Mouse (Mus musculus): ENCODE data around the gene Ext2. TPM values are rescaled to one million over a fixed set of nuclear protein-coding genes. Genes with fewer than 3 reads are reported as not detected.

Ext2 gene
- polyA plus RNA-seq, 1 experiment from 2014 or later: 93.6 TPM

DNA sequence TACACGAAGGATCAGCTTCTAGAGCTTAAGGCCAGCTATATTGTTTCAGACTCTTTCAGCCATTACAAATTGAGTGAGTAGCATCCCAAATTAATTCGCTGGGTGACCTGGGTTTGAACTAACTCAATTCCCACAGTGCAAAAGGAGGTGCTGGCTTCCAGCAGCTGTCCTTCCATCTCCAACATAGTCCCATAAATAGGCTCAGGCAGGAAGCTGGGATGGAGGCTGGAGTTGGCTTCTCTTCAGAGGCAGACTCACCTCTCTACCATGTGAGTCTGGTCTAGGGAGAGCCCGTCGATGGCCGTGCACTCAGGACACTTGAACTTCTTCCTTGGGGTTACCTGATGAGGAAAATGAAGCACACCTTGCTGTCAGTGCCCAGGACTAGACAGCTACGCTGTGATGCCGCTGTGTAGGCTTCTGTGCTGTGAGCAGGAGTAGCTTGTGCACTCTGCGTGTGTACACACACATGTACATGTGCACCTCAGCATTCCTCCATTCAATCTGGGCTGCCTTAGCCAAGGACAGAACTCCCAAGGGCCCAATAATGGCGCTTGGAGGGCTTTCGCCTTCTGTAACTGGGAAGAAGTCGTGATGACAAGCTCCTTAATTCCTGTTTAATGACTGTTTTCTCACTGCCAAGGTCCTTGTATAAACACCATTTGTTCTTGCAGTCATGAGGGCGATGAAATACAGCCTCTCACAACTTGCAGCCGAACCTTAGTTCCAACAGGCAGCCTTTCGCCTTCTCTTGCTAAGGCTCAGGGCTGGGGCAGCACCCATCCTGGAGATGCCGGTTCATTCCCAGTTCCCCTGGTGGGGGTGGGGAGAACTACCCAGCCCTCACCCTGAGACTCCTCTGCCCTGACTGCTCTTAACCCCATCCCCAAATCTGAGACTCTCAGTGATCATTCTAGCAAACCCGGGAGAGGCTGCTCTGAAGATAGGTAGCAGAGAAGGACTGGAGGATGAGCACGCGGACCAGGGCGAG lies 119.1 kb downstream of the Ext2 start:
- H3K9ac ChIP-seq (ENCODE audit: low read length): no peak overlapping the region
- 67% methylated on average over 19 of the region's 19 CpGs for WGBS
- H3K36me3 ChIP-seq (ENCODE audit: control insufficient read depth, insufficient read depth, low read length): no peaks in the 10 kb centered on the region
- H3K9me3 ChIP-seq (replicated peaks; ENCODE audit: control insufficient read depth, low read length): no peaks in the 10 kb centered on the region
- no peak overlapping the region for H3K27ac ChIP-seq (ENCODE audit: low read length)
- H3K4me3 ChIP-seq (replicated peaks; ENCODE audit: low read length): no peak overlapping the region
- H3K27me3 ChIP-seq (ENCODE audit: control insufficient read depth, insufficient read depth, low read length): no peaks in the 10 kb centered on the region
- ATAC-seq (ENCODE audit: insufficient read depth, low FRiP score): peak; percentile 68
- no peak overlapping the region for H3K4me2 ChIP-seq (ENCODE audit: low read depth, low read length)
- H3K4me1 ChIP-seq (ENCODE audit: control insufficient read depth, insufficient read depth, low read length): no peaks in the 10 kb centered on the region

- H3K4me1 ChIP-seq (ENCODE audit: control insufficient read depth, insufficient read depth, low read length): peaks cover 10% of the 10 kb centered on the region
- H3K36me3 ChIP-seq (ENCODE audit: control insufficient read depth, insufficient read depth, low read length): no peaks in the 10 kb centered on the region
- H3K4me2 ChIP-seq (ENCODE audit: low read depth, low read length): no peak overlapping the region
- H3K9ac ChIP-seq (ENCODE audit: low read length): no peak overlapping the region
- H3K27me3 ChIP-seq (ENCODE audit: control insufficient read depth, insufficient read depth, low read length): no peaks in the 10 kb centered on the region
- no peaks in the 10 kb centered on the region for H3K9me3 ChIP-seq (replicated peaks; ENCODE audit: control insufficient read depth, low read length)
- no peak for ATAC-seq (ENCODE audit: insufficient read depth, low FRiP score)
- 76% methylated on average over 2 of the region's 2 CpGs for WGBS
- no peak overlapping the region for H3K27ac ChIP-seq (ENCODE audit: low read length)
- H3K4me3 ChIP-seq (replicated peaks; ENCODE audit: low read length): no peak overlapping the region
Measured at GRCm38 (mm10) chr2:93699346-93699745, 123.0 kb downstream of the Ext2 start.

GRCm38 (mm10) chr2:93696181-93696641 lies 126.2 kb downstream of the Ext2 start:
- H3K4me3 ChIP-seq (replicated peaks; ENCODE audit: low read length): no peak overlapping the region
- H3K36me3 ChIP-seq (ENCODE audit: control insufficient read depth, insufficient read depth, low read length): no peaks in the 10 kb centered on the region
- H3K4me2 ChIP-seq (ENCODE audit: low read depth, low read length): no peak overlapping the region
- no peak overlapping the region for H3K9ac ChIP-seq (ENCODE audit: low read length)
- peaks cover 10% of the 10 kb centered on the region for H3K4me1 ChIP-seq (ENCODE audit: control insufficient read depth, insufficient read depth, low read length)
- WGBS: 34% methylated on average over 9 of the region's 10 CpGs
- no peak for ATAC-seq (ENCODE audit: insufficient read depth, low FRiP score)
- no peaks in the 10 kb centered on the region for H3K9me3 ChIP-seq (replicated peaks; ENCODE audit: control insufficient read depth, low read length)
- no peaks in the 10 kb centered on the region for H3K27me3 ChIP-seq (ENCODE audit: control insufficient read depth, insufficient read depth, low read length)
- H3K27ac ChIP-seq (ENCODE audit: low read length): no peak overlapping the region

DNA sequence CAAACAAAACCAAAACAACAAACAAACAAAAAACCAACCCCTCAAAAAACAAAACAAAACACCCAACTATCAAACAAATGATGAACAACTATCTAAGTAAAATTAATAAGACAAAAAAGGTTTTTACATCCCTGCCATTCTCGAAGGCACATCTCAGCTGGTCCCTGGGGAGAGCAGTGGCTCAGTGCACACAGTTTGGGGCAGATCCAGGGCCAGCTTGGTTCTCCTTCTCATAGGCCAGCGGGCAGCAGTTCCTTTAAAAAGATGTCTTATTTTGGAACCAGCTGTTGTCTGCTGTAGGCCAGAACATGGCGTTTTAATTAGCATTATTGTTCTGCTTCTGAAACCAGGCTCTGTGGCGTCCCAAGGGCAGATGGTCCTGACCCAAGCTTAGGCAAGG lies 129.3 kb downstream of the Ext2 start:
- H3K9me3 ChIP-seq (replicated peaks; ENCODE audit: control insufficient read depth, low read length): no peaks in the 10 kb centered on the region
- H3K4me2 ChIP-seq (ENCODE audit: low read depth, low read length): no peak overlapping the region
- H3K4me3 ChIP-seq (replicated peaks; ENCODE audit: low read length): no peak overlapping the region
- no peak overlapping the region for H3K27ac ChIP-seq (ENCODE audit: low read length)
- WGBS: 76% methylated on average over 4 of the region's 4 CpGs
- no peaks in the 10 kb centered on the region for H3K27me3 ChIP-seq (ENCODE audit: control insufficient read depth, insufficient read depth, low read length)
- no peak overlapping the region for H3K9ac ChIP-seq (ENCODE audit: low read length)
- no peak for ATAC-seq (ENCODE audit: insufficient read depth, low FRiP score)
- H3K36me3 ChIP-seq (ENCODE audit: control insufficient read depth, insufficient read depth, low read length): no peaks in the 10 kb centered on the region
- H3K4me1 ChIP-seq (ENCODE audit: control insufficient read depth, insufficient read depth, low read length): peaks cover 10% of the 10 kb centered on the region

GRCm38 (mm10) chr2:93690064-93690930 lies 132.1 kb downstream of the Ext2 start:
- Histone ChIP-seq H3K36me3 (ENCODE audit: control insufficient read depth, insufficient read depth, low read length) (no peaks in the 10 kb centered on the region), H3K4me2 (ENCODE audit: low read depth, low read length) (no peak overlapping the region), H3K9me3 (replicated peaks; ENCODE audit: control insufficient read depth, low read length) (no peaks in the 10 kb centered on the region), H3K27ac (ENCODE audit: low read length) (no peak overlapping the region), H3K4me3 (replicated peaks; ENCODE audit: low read length) (no peak overlapping the region), H3K9ac (ENCODE audit: low read length) (no peak overlapping the region), H3K27me3 (ENCODE audit: control insufficient read depth, insufficient read depth, low read length) (no peaks in the 10 kb centered on the region), H3K4me1 (ENCODE audit: control insufficient read depth, insufficient read depth, low read length) (no peaks in the 10 kb centered on the region)
- 61% methylated on average over 9 of the region's 9 CpGs for WGBS
- no peak for ATAC-seq (ENCODE audit: insufficient read depth, low FRiP score)

DNA sequence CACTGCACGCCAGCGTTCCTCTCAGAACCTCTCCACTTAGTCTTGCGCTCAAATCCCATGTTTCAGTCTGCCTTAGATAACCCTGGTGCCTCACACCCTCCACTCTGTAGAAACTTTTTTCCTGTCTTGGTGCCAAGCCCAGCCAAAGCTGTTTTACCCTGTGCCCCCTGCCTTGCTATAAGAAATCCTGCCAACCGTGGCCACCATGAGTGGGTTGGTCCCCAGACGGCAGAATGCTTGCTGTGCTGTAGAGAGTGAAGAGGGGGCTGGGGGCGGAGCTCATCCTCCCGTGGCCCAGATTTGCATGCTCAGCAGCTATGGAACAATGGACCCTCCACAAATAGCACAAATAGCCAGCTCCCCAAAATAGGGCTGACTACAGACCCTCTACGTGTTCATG lies 138.7 kb downstream of the Ext2 start:
- no peak for ATAC-seq (ENCODE audit: insufficient read depth, low FRiP score)
- Histone ChIP-seq H3K9ac (ENCODE audit: low read length) (no peak overlapping the region), H3K4me1 (ENCODE audit: control insufficient read depth, insufficient read depth, low read length) (no peaks in the 10 kb centered on the region), H3K27me3 (ENCODE audit: control insufficient read depth, insufficient read depth, low read length) (no peaks in the 10 kb centered on the region), H3K36me3 (ENCODE audit: control insufficient read depth, insufficient read depth, low read length) (no peaks in the 10 kb centered on the region), H3K9me3 (replicated peaks; ENCODE audit: control insufficient read depth, low read length) (no peaks in the 10 kb centered on the region), H3K4me3 (replicated peaks; ENCODE audit: low read length) (no peak overlapping the region), H3K4me2 (ENCODE audit: low read depth, low read length) (no peak overlapping the region), H3K27ac (ENCODE audit: low read length) (no peak overlapping the region)
- WGBS: 74% methylated on average over 8 of the region's 8 CpGs

GRCm38 (mm10) chr2:93682601-93683202 lies 139.7 kb downstream of the Ext2 start:
- Histone ChIP-seq H3K4me1 (ENCODE audit: control insufficient read depth, insufficient read depth, low read length) (no peaks in the 10 kb centered on the region), H3K4me2 (ENCODE audit: low read depth, low read length) (no peak overlapping the region), H3K36me3 (ENCODE audit: control insufficient read depth, insufficient read depth, low read length) (no peaks in the 10 kb centered on the region), H3K27ac (ENCODE audit: low read length) (no peak overlapping the region), H3K9ac (ENCODE audit: low read length) (no peak overlapping the region), H3K4me3 (replicated peaks; ENCODE audit: low read length) (no peak overlapping the region), H3K9me3 (replicated peaks; ENCODE audit: control insufficient read depth, low read length) (no peaks in the 10 kb centered on the region), H3K27me3 (ENCODE audit: control insufficient read depth, insufficient read depth, low read length) (no peaks in the 10 kb centered on the region)
- no peak for ATAC-seq (ENCODE audit: insufficient read depth, low FRiP score)
- WGBS: 76% methylated on average over 7 of the region's 7 CpGs

DNA sequence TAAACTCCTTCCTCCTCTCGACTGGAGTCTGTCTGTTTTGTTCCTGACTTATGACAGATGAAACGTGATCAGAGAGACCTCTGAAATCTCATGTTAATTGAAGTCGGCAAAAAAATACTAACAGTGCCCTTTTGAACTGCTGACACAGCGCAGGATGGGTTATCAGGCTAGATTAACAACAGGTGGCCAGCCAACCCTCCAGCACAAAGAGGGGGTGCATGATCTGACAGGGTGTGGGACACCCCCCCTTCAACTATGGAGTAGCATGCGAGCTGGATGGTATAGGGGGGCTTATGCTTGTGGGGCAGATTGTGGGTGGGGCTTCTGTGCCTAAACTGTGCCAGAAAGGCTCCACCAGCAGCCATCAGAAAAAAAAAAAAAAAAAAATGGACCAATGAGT lies 141.0 kb downstream of the Ext2 start:
- 19% methylated on average over 5 of the region's 5 CpGs for WGBS
- no peaks in the 10 kb centered on the region for H3K4me1 ChIP-seq (ENCODE audit: control insufficient read depth, insufficient read depth, low read length)
- no peak for ATAC-seq (ENCODE audit: insufficient read depth, low FRiP score)

More for the DNA sequence above, 141.0 kb downstream of the Ext2 start:
- no peaks in the 10 kb centered on the region for H3K36me3 ChIP-seq (ENCODE audit: control insufficient read depth, insufficient read depth, low read length)
- H3K4me3 ChIP-seq (replicated peaks; ENCODE audit: low read length): no peak overlapping the region
- no peak overlapping the region for H3K27ac ChIP-seq (ENCODE audit: low read length)
- no peaks in the 10 kb centered on the region for H3K27me3 ChIP-seq (ENCODE audit: control insufficient read depth, insufficient read depth, low read length)
- no peak overlapping the region for H3K9ac ChIP-seq (ENCODE audit: low read length)
- H3K9me3 ChIP-seq (replicated peaks; ENCODE audit: control insufficient read depth, low read length): no peaks in the 10 kb centered on the region
- no peak overlapping the region for H3K4me2 ChIP-seq (ENCODE audit: low read depth, low read length)

All from stomach, embryonic 16.5 days (tissue).